Mouse (Mus musculus): ENCODE measurements at regions not wholly inside any gene's neighbourhood (a gene's known extent, or its start where the extent isn't known, plus 50 kb on each side); places are given as distances from the start of the nearest gene placed in this dataset.

DNA sequence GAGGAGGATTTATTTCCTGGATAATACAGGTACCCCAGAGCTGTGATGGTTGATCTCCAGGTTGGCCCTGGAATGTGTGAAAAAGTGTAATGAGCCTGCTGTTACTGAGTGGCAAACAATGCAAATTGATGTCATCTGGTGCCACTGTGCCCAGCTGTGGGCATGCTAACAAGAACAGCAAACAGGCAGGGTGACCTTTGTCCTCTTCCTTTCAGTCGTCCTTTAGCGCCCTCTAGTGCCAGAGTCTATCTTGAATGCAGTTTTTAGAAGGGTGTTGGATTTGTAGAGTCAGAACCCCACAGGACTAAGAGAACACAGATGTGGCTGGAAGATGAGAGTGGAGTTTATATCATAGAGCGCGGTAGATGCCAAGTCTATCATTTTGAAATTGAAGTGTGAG, 164.3 kb downstream of the Sdhaf3 start:
- Histone ChIP-seq H3K27me3 (no peaks in the 10 kb centered on the region), H3K4me1 (replicated peaks) (no peaks in the 10 kb centered on the region), H3K9ac (no peak overlapping the region), H3K27ac (no peak overlapping the region), H3K36me3 (no peaks in the 10 kb centered on the region), H3K4me2 (no peak overlapping the region), H3K4me3 (no peak overlapping the region), H3K9me3 (no peaks in the 10 kb centered on the region)
- ATAC-seq (ENCODE audit: low FRiP score) = no peak
- 30% methylated on average over 4 of the region's 4 CpGs for WGBS

DNA sequence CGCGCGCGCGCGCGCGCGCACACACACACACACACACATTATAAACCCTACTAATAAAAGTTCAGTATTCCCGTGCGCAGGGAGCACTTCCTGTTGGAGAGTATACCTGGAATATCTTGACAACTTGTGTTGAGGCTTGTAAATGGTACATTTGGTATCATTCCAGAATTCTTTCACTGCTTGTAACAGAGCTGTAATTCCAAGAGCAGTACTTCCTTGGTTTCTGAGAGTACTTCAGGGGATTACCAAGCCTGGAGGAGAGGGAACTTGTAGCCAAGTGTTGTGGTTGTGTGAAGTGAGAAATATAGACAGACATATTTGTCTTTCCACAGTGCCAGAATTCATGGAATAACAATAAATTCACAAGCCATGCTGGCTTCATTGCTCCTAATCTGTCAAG, 177.2 kb downstream of the Sdhaf3 start:
- no peaks in the 10 kb centered on the region for H3K9me3 ChIP-seq
- no peak overlapping the region for H3K9ac ChIP-seq
- WGBS = 97% methylated on average over 8 of the region's 11 CpGs
- no peak overlapping the region for H3K4me2 ChIP-seq
- H3K36me3 ChIP-seq = no peaks in the 10 kb centered on the region
- H3K27ac ChIP-seq = no peak overlapping the region
- no peak for ATAC-seq (ENCODE audit: low FRiP score)
- H3K27me3 ChIP-seq = no peaks in the 10 kb centered on the region
- H3K4me1 ChIP-seq (replicated peaks) = no peaks in the 10 kb centered on the region
- H3K4me3 ChIP-seq = no peak overlapping the region

DNA sequence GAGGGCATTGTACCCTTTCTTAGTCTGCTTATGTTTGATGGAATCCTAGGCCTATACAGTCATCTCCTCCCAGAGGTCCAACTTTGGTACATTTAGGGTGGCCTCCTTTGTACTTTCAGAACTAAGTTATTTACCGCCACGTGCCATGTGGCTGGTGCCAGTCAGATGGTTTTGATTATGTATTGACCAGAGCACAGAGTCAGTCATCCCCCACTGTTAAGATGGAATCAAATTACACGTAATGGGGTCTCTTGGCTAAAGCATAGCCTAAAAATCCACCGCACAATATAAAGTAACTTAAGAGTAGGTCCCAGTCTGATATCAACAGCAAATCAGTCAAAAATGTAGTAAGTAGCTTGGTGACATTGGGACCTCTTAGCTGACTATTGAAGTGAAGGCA, 178.3 kb downstream of the Sdhaf3 start:
- 88% methylated on average over 4 of the region's 4 CpGs for WGBS
- H3K9me3 ChIP-seq = no peaks in the 10 kb centered on the region
- no peaks in the 10 kb centered on the region for H3K4me1 ChIP-seq (replicated peaks)
- no peak overlapping the region for H3K4me2 ChIP-seq
- H3K27ac ChIP-seq = no peak overlapping the region
- no peak overlapping the region for H3K4me3 ChIP-seq
- H3K36me3 ChIP-seq = no peaks in the 10 kb centered on the region
- no peak overlapping the region for H3K9ac ChIP-seq
- no peak for ATAC-seq (ENCODE audit: low FRiP score)
- H3K27me3 ChIP-seq = no peaks in the 10 kb centered on the region

DNA sequence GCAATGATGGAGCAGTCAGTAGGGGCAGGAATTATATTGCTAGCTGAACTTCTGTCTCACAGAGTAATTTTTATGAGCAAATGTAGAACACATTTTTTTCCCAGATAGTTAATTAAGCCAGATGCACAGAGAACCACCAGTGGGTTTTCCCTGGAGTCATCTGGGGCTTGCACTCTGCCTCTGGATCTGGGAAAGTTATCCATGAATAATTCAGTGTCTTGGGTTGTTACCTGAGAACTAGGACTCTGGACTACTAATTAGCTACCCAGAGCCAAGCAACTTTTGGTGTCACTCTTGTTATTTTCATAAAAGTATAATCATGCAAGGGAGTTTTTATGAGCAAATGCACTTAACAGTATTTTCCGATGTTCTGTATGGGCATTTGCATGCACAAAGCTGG, 179.1 kb downstream of the Sdhaf3 start:
- H3K4me3 ChIP-seq = no peak overlapping the region
- no peak overlapping the region for H3K4me2 ChIP-seq
- no peak overlapping the region for H3K9ac ChIP-seq
- no peak for ATAC-seq (ENCODE audit: low FRiP score)
- H3K36me3 ChIP-seq = no peaks in the 10 kb centered on the region
- H3K27me3 ChIP-seq = no peaks in the 10 kb centered on the region
- 93% methylated on average over 1 of the region's 1 CpGs for WGBS
- H3K4me1 ChIP-seq (replicated peaks) = no peaks in the 10 kb centered on the region
- H3K9me3 ChIP-seq = no peaks in the 10 kb centered on the region
- H3K27ac ChIP-seq = no peak overlapping the region

DNA sequence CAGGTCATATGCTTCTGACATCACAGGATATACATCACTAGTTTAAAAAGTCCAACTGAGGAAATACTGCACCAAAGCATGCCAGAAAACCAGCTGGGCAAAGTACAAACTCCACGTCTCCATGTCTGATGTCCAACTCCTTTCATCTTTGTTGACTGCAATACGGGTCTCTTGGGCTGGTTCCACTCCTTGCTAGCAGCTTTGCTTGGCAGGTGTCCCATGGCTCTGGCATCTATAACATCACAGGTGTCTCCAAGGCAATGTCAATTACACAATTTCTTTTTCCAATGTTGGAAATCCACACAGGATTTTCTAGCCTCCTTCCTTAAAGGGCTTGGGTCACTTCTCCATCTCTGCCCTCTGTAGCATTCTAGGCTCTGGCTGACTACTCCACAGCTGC, 225.9 kb downstream of the Sdhaf3 start:
- H3K9me3 ChIP-seq = no peaks in the 10 kb centered on the region
- ATAC-seq (ENCODE audit: low FRiP score) = no peak
- H3K36me3 ChIP-seq = no peaks in the 10 kb centered on the region
- H3K27me3 ChIP-seq = no peaks in the 10 kb centered on the region
- no peak overlapping the region for H3K9ac ChIP-seq
- no peak overlapping the region for H3K27ac ChIP-seq
- 86% methylated on average over 2 of the region's 2 CpGs for WGBS
- H3K4me3 ChIP-seq = no peak overlapping the region
- H3K4me2 ChIP-seq = no peak overlapping the region
- no peaks in the 10 kb centered on the region for H3K4me1 ChIP-seq (replicated peaks)

DNA sequence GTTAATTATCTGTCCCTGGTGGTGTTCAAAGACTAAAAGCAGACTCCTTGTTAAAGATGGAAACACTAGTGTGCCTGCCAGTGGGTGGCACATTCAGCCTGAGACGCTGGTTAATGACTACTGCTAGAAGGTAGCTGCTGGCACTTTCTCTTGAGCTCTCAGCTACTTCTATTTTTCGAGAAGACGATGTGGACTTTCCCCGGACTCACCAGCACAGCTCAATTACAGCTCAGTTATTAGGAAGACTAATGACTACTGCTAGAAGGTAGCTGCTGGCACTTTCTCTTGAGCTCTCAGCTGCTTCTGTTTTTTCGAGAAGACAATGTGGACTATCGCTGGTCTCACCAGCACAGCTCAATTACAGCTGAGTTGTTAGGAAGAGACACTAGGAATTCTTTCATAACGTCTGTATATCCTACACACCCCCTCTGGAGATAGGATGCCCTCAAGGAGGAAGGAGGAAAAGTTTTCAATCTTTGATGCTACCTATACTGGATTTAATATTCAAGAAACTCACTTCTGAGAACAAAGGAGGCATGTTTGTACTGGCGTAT, 243.3 kb downstream of the Sdhaf3 start:
- no peak for ATAC-seq (ENCODE audit: low FRiP score)
- Histone ChIP-seq H3K9me3 (no peaks in the 10 kb centered on the region), H3K4me1 (replicated peaks) (no peaks in the 10 kb centered on the region), H3K4me2 (no peak overlapping the region), H3K36me3 (no peaks in the 10 kb centered on the region), H3K27ac (no peak overlapping the region), H3K4me3 (no peak overlapping the region), H3K27me3 (no peaks in the 10 kb centered on the region), H3K9ac (no peak overlapping the region)
- WGBS = 58% methylated on average over 8 of the region's 8 CpGs

DNA sequence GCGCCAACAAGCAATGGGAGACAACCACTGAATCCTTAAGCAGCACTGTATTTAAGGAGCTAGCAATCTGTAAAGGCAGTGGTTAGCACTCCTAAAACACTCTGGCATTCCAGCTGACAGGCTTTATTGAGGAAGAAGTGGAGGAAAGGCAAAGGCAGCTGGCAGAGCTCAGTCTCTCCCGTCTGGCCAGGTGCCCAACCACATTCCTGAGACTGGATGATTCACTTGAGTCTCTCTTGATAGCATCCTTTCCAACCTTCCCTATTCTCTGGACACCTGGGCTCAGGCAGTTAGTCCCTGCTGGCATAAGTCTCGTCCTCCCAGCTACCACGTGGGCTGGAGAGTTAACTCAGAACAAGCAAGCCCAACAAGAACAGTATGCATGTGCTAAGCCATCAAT, 260.1 kb downstream of the Sdhaf3 start:
- no peak overlapping the region for H3K27ac ChIP-seq
- H3K36me3 ChIP-seq = no peaks in the 10 kb centered on the region
- H3K9ac ChIP-seq = no peak overlapping the region
- no peak overlapping the region for H3K4me3 ChIP-seq
- no peak overlapping the region for H3K4me2 ChIP-seq
- ATAC-seq (ENCODE audit: low FRiP score) = no peak; the same call in 1 of the 2 replicates
- WGBS = 69% methylated on average over 4 of the region's 4 CpGs
- H3K9me3 ChIP-seq = no peaks in the 10 kb centered on the region
- no peaks in the 10 kb centered on the region for H3K4me1 ChIP-seq (replicated peaks)
- H3K27me3 ChIP-seq = no peaks in the 10 kb centered on the region

DNA sequence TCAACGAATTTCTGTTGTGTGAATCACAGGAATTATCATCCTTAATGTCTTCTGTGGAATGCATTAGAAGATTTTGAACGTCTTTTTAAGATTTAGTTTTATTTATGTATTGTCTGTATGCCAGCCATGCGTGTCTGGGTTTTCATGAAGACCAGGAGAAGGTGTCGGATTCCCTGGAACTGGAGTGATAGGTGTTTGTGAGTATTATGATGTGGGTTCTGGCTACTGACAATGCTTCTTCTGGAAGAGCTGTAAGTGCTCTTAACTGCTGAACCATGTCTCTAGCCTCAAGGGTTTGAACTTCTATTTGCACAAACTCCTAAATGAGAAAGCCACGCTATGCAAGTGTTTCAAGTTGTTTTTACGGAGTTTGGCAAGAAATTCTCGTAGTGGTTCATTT, 296.5 kb downstream of the Sdhaf3 start:
- no peaks in the 10 kb centered on the region for H3K36me3 ChIP-seq
- no peak overlapping the region for H3K4me3 ChIP-seq

DNA sequence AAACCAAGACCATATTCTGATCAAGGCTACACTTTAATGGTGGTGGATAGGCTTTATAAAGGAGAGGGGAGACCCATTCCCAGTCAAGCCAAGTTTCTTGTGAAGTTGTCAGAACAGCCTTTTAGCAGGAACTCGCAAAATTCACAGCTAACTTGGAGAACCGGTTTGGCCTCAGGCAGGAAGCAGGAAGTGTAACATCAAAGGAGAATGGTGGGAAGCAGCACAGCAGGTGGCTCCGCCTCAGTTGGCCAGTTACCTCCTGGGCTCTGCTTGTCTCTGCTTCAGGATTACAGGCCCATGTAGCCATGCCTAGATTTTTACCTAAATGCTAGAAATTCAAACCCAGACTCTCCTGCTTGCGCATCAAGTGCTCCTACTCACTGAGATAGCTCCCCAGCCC, 277.2 kb upstream of the Tac1 start:
- Histone ChIP-seq H3K4me2 (no peak overlapping the region), H3K9ac (no peak overlapping the region), H3K27me3 (no peaks in the 10 kb centered on the region), H3K9me3 (no peaks in the 10 kb centered on the region), H3K36me3 (no peaks in the 10 kb centered on the region), H3K4me3 (no peak overlapping the region), H3K27ac (no peak overlapping the region), H3K4me1 (replicated peaks) (no peaks in the 10 kb centered on the region)
- 59% methylated on average over 4 of the region's 4 CpGs for WGBS
- no peak for ATAC-seq (ENCODE audit: low FRiP score)

More for the DNA sequence above, 296.5 kb downstream of the Sdhaf3 start:
- 76% methylated on average over 7 of the region's 7 CpGs for WGBS
- no peaks in the 10 kb centered on the region for H3K27me3 ChIP-seq
- no peak overlapping the region for H3K27ac ChIP-seq
- no peak overlapping the region for H3K4me2 ChIP-seq
- H3K4me1 ChIP-seq (replicated peaks) = no peaks in the 10 kb centered on the region
- H3K9me3 ChIP-seq = no peaks in the 10 kb centered on the region
- no peak for ATAC-seq (ENCODE audit: low FRiP score)
- no peak overlapping the region for H3K9ac ChIP-seq

DNA sequence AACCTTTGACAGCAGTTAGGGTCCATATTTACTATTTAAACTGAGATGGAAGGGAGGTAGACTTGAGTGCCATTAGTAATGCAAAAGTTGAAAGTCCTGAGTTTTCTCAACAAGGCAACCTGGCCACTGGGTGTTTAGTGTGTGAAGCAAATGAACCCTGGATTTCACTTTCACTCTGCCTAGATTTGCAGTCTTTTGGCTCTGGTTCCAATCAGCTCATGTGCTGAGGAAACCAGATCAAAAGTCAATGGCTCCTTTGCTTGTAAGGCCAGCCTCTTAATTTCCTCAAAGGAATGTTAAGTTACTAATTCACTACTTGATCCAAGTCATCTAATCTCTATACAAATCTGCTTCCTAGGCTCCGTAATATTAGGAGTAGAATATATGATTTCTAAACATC, 247.7 kb upstream of the Tac1 start:
- no peaks in the 10 kb centered on the region for H3K27me3 ChIP-seq
- no peak overlapping the region for H3K4me2 ChIP-seq
- ATAC-seq (ENCODE audit: low FRiP score) = no peak
- H3K9me3 ChIP-seq = no peaks in the 10 kb centered on the region
- no peak overlapping the region for H3K9ac ChIP-seq
- no peak overlapping the region for H3K4me3 ChIP-seq
- no peaks in the 10 kb centered on the region for H3K4me1 ChIP-seq (replicated peaks)
- no peaks in the 10 kb centered on the region for H3K36me3 ChIP-seq
- 84% methylated on average over 1 of the region's 1 CpGs for WGBS
- no peak overlapping the region for H3K27ac ChIP-seq

DNA sequence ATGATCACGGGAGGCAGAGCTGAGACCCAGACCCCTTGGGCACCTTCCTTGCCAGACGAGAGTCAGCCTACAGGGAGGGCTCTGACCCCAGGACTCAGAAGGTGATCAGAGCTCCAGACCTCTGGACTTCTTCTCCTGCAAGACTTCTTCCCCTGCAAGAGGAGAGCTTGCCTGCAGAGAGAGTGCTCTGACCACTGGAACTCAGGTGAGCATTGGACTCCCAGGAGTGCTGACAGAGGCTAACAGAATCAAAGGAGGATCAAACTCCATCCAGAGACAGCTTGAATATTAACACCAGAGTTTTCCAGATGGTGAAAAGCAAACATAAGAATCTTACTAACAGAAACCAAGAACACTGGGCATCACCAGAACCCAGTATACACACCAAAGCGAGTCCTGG, 241.2 kb upstream of the Tac1 start:
- H3K4me3 ChIP-seq = no peak overlapping the region
- no peaks in the 10 kb centered on the region for H3K4me1 ChIP-seq (replicated peaks)
- no peaks in the 10 kb centered on the region for H3K27me3 ChIP-seq
- no peak overlapping the region for H3K9ac ChIP-seq
- no peak for ATAC-seq (ENCODE audit: low FRiP score)
- H3K9me3 ChIP-seq = no peaks in the 10 kb centered on the region
- no peak overlapping the region for H3K4me2 ChIP-seq
- 84% methylated on average over 3 of the region's 3 CpGs for WGBS
- H3K27ac ChIP-seq = no peak overlapping the region
- H3K36me3 ChIP-seq = no peaks in the 10 kb centered on the region

DNA sequence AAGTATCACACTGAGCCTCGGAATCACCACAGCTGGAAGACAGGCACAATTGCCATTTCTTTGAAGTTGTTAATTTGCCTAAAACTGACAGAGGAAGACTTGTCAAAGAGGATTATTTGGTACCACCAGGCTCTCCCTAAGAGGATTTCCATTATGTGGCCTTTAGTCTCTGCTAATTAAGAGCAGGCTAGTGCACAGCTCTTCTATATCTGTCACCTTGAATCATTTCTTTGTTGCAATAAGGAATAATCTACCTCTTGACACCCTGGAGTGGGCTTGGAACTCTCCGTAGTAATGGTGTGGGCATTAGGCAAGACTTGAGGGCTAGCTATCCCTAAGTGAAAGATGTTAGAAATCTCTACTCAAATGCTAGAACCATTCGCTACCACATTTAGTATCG, 227.7 kb upstream of the Tac1 start:
- H3K27ac ChIP-seq = no peak overlapping the region
- no peak overlapping the region for H3K4me2 ChIP-seq
- no peak overlapping the region for H3K4me3 ChIP-seq
- no peaks in the 10 kb centered on the region for H3K36me3 ChIP-seq
- 57% methylated on average over 4 of the region's 4 CpGs for WGBS
- no peak for ATAC-seq (ENCODE audit: low FRiP score)
- H3K27me3 ChIP-seq = no peaks in the 10 kb centered on the region
- H3K9ac ChIP-seq = no peak overlapping the region
- no peaks in the 10 kb centered on the region for H3K9me3 ChIP-seq
- no peaks in the 10 kb centered on the region for H3K4me1 ChIP-seq (replicated peaks)

DNA sequence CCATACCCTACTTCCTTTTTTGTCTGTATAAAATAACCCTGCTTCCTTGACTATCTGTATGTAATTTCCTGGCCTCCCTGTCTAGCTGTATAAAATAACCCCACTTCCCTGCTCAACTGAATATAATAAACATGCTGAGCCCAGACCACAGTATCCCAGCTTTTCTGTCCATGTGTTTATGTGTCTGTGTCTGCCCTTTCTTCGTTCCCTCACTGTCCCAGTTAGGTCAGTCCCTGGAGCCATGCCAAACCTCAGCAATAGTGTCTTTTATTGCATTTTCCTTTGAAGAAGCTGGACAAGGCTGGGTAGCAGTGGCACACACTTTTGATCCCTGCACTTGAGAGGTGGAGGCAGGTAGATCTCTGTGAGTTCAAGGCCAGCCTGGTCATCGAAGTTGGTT, 198.0 kb upstream of the Tac1 start:
- no peak overlapping the region for H3K9ac ChIP-seq
- no peaks in the 10 kb centered on the region for H3K9me3 ChIP-seq
- no peak overlapping the region for H3K4me3 ChIP-seq
- H3K36me3 ChIP-seq = no peaks in the 10 kb centered on the region
- H3K4me2 ChIP-seq = no peak overlapping the region
- no peak overlapping the region for H3K27ac ChIP-seq
- no peak for ATAC-seq (ENCODE audit: low FRiP score)
- H3K27me3 ChIP-seq = no peaks in the 10 kb centered on the region
- 71% methylated on average over 2 of the region's 2 CpGs for WGBS
- H3K4me1 ChIP-seq (replicated peaks) = no peaks in the 10 kb centered on the region

DNA sequence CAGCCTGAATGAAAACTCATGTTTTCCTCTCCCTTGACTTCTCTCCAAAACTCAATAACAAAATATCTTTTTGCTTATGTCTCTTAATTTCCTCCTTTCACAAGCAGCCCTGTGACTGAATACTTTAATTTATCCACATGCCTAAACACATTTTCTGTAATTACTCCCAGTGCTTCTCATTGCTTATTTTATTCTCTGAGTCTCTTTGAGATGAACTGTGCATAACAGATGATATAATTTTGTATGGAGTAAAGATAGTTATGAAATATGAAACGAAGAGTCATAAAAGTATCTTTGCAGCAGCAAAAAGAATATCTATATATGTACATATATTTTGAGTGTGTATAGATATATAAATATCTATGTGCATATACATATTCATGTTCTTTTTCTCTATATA, 187.5 kb upstream of the Tac1 start:
- Histone ChIP-seq H3K4me2 (no peak overlapping the region), H3K9me3 (no peaks in the 10 kb centered on the region), H3K27me3 (no peaks in the 10 kb centered on the region), H3K9ac (no peak overlapping the region), H3K4me1 (replicated peaks) (no peaks in the 10 kb centered on the region), H3K27ac (no peak overlapping the region), H3K4me3 (no peak overlapping the region), H3K36me3 (no peaks in the 10 kb centered on the region)
- no peak for ATAC-seq (ENCODE audit: low FRiP score)
- 77% methylated on average over 1 of the region's 1 CpGs for WGBS

All from hindbrain, embryonic 13.5 days (tissue).